Mouse (Mus musculus) CH12.LX (cell line): ENCODE results near the gene Rer1. TPM values are rescaled to one million over a fixed set of nuclear protein-coding genes. Genes with fewer than 3 reads are reported as not detected.

ENCODE experiments used
- DNase-seq: peaks from one replicate; pipeline ENCODE4 v3.0.0-alpha.2; 2013; ENCODE audit errors: extremely low read depth
- H3K27ac ChIP-seq: 2 replicates; pipeline ENCODE4 v1.5.1; 2012; ENCODE audit warnings: low read depth, mild to moderate bottlenecking, control low read depth, moderate library complexity; ENCODE audit not compliant: insufficient read depth
- H3K27me3 ChIP-seq: replicated peaks from 2 replicates; pipeline ENCODE3; 2012; ENCODE audit warnings: inconsistent platforms
- H3K36me3 ChIP-seq, 2 experiments: replicated peaks in 1 of 2; 2 replicates each; pipeline versions ENCODE3 to v1.6.1; 2012; ENCODE audit warnings: inconsistent platforms in 1 of 2, low read length in 1 of 2, mild to moderate bottlenecking in 1 of 2, mixed read lengths in 1 of 2, moderate library complexity in 1 of 2; ENCODE audit not compliant: control insufficient read depth in 1 of 2, insufficient read depth in 1 of 2
- H3K4me1 ChIP-seq, 2 experiments: 2 replicates each; pipeline ENCODE4 v1.6.1; 2012; ENCODE audit warnings: inconsistent platforms in 1 of 2, moderate library complexity in 1 of 2; ENCODE audit not compliant: insufficient read depth in 2 of 2, control insufficient read depth in 1 of 2
- H3K4me2 ChIP-seq: 2 replicates; pipeline ENCODE4 v1.6.1; 2012; ENCODE audit warnings: low read depth, mild to moderate bottlenecking, control low read depth; ENCODE audit not compliant: poor library complexity, insufficient read depth, severe bottlenecking
- H3K4me3 ChIP-seq, 3 experiments: fragments of 150-350 bp in 1 of 3; sonication (generic) in 1 of 3; replicated peaks in 1 of 3; 2 replicates each; pipeline versions ENCODE3 to v1.5.1; 2011 to 2012; ENCODE audit warnings: low read depth in 2 of 3, low read length in 2 of 3, mild to moderate bottlenecking in 2 of 3, moderate library complexity in 2 of 3, control low read depth in 1 of 3, improper control_type of control experiment in 1 of 3, inconsistent platforms in 1 of 3, mixed read lengths in 1 of 3; ENCODE audit not compliant: poor library complexity in 1 of 3
- H3K79me2 ChIP-seq: replicated peaks from 2 replicates; pipeline ENCODE4 v1.6.1; 2012; ENCODE audit warnings: mild to moderate bottlenecking, moderate library complexity; ENCODE audit not compliant: control insufficient read depth, poor library complexity, insufficient read depth, severe bottlenecking; ENCODE audit errors: extremely low read depth
- H3K9ac ChIP-seq: 2 replicates; pipeline ENCODE4 v1.6.1; 2012; ENCODE audit warnings: low read depth, mild to moderate bottlenecking, control low read depth, moderate library complexity; ENCODE audit not compliant: insufficient read depth
- H3K9me3 ChIP-seq: replicated peaks from 2 replicates; pipeline ENCODE3; 2012; ENCODE audit warnings: low read length, inconsistent platforms, mixed read lengths
- BHLHE40 ChIP-seq: IDR thresholded peaks from 2 replicates; pipeline ENCODE4 v1.6.1; 2011; ENCODE audit warnings: mild to moderate bottlenecking, low read depth, low read length, improper control_type of control experiment
- CHD1 ChIP-seq: IDR thresholded peaks from 2 replicates; pipeline ENCODE4 v1.6.1; 2012; ENCODE audit warnings: low read depth, low read length, improper control_type of control experiment, inconsistent platforms
- CHD2 ChIP-seq: IDR thresholded peaks from 2 replicates; pipeline ENCODE4 v1.6.1; 2011; ENCODE audit warnings: low read length, improper control_type of control experiment
- CTCF ChIP-seq, 2 experiments: IDR thresholded peaks in 1 of 2; conservative IDR thresholded peaks in 1 of 2; 2 replicates each; pipeline ENCODE4 v1.5.1; 2011 to 2012; ENCODE audit warnings: low read depth in 2 of 2, low read length in 2 of 2, improper control_type of control experiment in 1 of 2, inconsistent platforms in 1 of 2, mild to moderate bottlenecking in 1 of 2, moderate library complexity in 1 of 2
- E2F4 ChIP-seq: IDR thresholded peaks from 2 replicates; pipeline ENCODE4 v1.6.1; 2011; ENCODE audit warnings: low read depth, low read length, improper control_type of control experiment; ENCODE audit not compliant: insufficient replicate concordance
- ELF1 ChIP-seq: IDR thresholded peaks from 2 replicates; pipeline ENCODE4 v1.6.1; 2014; ENCODE audit warnings: low read depth, mild to moderate bottlenecking, inconsistent platforms, low read length, improper control_type of control experiment
- EP300 ChIP-seq: IDR thresholded peaks from 2 replicates; pipeline ENCODE4 v1.6.1; 2011; ENCODE audit warnings: low read length, improper control_type of control experiment
- ETS1 ChIP-seq: conservative IDR thresholded peaks from 2 replicates; pipeline ENCODE4 v1.6.1; 2012; ENCODE audit warnings: low read depth, mild to moderate bottlenecking, inconsistent platforms, low read length, improper control_type of control experiment, moderate library complexity
- GABPA ChIP-seq: IDR thresholded peaks from 2 replicates; pipeline ENCODE4 v1.6.1; 2012; ENCODE audit warnings: low read depth, low read length, improper control_type of control experiment, inconsistent platforms; ENCODE audit not compliant: insufficient replicate concordance
- HCFC1 ChIP-seq: IDR thresholded peaks from 2 replicates; pipeline ENCODE4 v1.6.1; 2012; ENCODE audit warnings: low read depth, mild to moderate bottlenecking, inconsistent platforms, low read length, improper control_type of control experiment
- IRF4 ChIP-seq: IDR thresholded peaks from 2 replicates; pipeline ENCODE4 v1.6.1; 2014; ENCODE audit warnings: low read depth, mild to moderate bottlenecking, inconsistent platforms, low read length, improper control_type of control experiment
- JUN ChIP-seq: IDR thresholded peaks from 2 replicates; pipeline ENCODE4 v1.6.1; 2011; ENCODE audit warnings: low read depth, mild to moderate bottlenecking, low read length, improper control_type of control experiment, moderate library complexity; ENCODE audit not compliant: insufficient read depth
- JUND ChIP-seq: conservative IDR thresholded peaks from 2 replicates; pipeline ENCODE4 v1.6.1; 2011; ENCODE audit warnings: low read depth, low read length, improper control_type of control experiment
- KAT2A ChIP-seq: IDR thresholded peaks from 2 replicates; pipeline ENCODE4 v1.6.1; 2012; ENCODE audit warnings: low read length, improper control_type of control experiment, inconsistent platforms; ENCODE audit not compliant: insufficient replicate concordance
- MAFK ChIP-seq: IDR thresholded peaks from 2 replicates; pipeline ENCODE4 v1.6.1; 2011; ENCODE audit warnings: low read length, improper control_type of control experiment; ENCODE audit not compliant: insufficient replicate concordance
- MAX ChIP-seq: IDR thresholded peaks from 2 replicates; pipeline ENCODE4 v1.6.1; 2011; ENCODE audit warnings: low read length, improper control_type of control experiment
- MAZ ChIP-seq: IDR thresholded peaks from 2 replicates; pipeline ENCODE4 v1.6.1; 2012; ENCODE audit warnings: low read depth, mild to moderate bottlenecking, inconsistent platforms, low read length, improper control_type of control experiment, moderate library complexity
- MEF2A ChIP-seq: IDR thresholded peaks from 2 replicates; pipeline ENCODE4 v1.6.1; 2014; ENCODE audit warnings: low read depth, mild to moderate bottlenecking, inconsistent platforms, low read length, improper control_type of control experiment, borderline replicate concordance
- MXI1 ChIP-seq: IDR thresholded peaks from 2 replicates; pipeline ENCODE4 v1.6.1; 2011; ENCODE audit warnings: mild to moderate bottlenecking, low read depth, low read length, improper control_type of control experiment
- MYC ChIP-seq: IDR thresholded peaks from 2 replicates; pipeline ENCODE4 v1.6.1; 2011; ENCODE audit warnings: low read depth, mild to moderate bottlenecking, improper control_type of control experiment, low read length
- NELFE ChIP-seq: IDR thresholded peaks from 2 replicates; pipeline ENCODE4 v1.6.1; 2011; ENCODE audit warnings: low read depth, low read length, improper control_type of control experiment
- NRF1 ChIP-seq: IDR thresholded peaks from 2 replicates; pipeline ENCODE4 v1.6.1; 2014; ENCODE audit warnings: low read depth, mild to moderate bottlenecking, inconsistent platforms, low read length, improper control_type of control experiment, moderate library complexity
- POLR2A ChIP-seq: IDR thresholded peaks from 2 replicates; pipeline ENCODE4 v1.6.1; 2011; ENCODE audit warnings: low read depth, mild to moderate bottlenecking, improper control_type of control experiment, low read length
- POLR2AphosphoS2 ChIP-seq: IDR thresholded peaks from 2 replicates; pipeline ENCODE4 v1.6.1; 2011; ENCODE audit warnings: low read depth, low read length, improper control_type of control experiment
- RAD21 ChIP-seq: IDR thresholded peaks from 2 replicates; pipeline ENCODE4 v1.6.1; 2011; ENCODE audit warnings: low read depth, mild to moderate bottlenecking, low read length, improper control_type of control experiment, moderate library complexity
- RCOR1 ChIP-seq: conservative IDR thresholded peaks from 2 replicates; pipeline ENCODE4 v1.6.1; 2012; ENCODE audit warnings: low read depth, mild to moderate bottlenecking, inconsistent platforms, low read length, improper control_type of control experiment
- SMC3 ChIP-seq: IDR thresholded peaks from 2 replicates; pipeline ENCODE4 v1.6.1; 2011; ENCODE audit warnings: low read depth, low read length, improper control_type of control experiment
- TBP ChIP-seq: conservative IDR thresholded peaks from 2 replicates; pipeline ENCODE4 v1.6.1; 2011; ENCODE audit warnings: low read depth, low read length, improper control_type of control experiment
- TCF12 ChIP-seq: IDR thresholded peaks from 2 replicates; pipeline ENCODE4 v1.6.1; 2014; ENCODE audit warnings: low read depth, mild to moderate bottlenecking, inconsistent platforms, low read length, improper control_type of control experiment
- UBTF ChIP-seq: IDR thresholded peaks from 2 replicates; pipeline ENCODE4 v1.6.1; 2012; ENCODE audit warnings: low read depth, mild to moderate bottlenecking, inconsistent platforms, low read length, improper control_type of control experiment, moderate library complexity
- USF1 ChIP-seq: IDR thresholded peaks from 2 replicates; pipeline ENCODE4 v1.6.1; 2014; ENCODE audit warnings: low read depth, mild to moderate bottlenecking, inconsistent platforms, low read length, improper control_type of control experiment
- USF2 ChIP-seq: conservative IDR thresholded peaks from 2 replicates; pipeline ENCODE4 v1.6.1; 2011; ENCODE audit warnings: low read depth, low read length, improper control_type of control experiment
- ZC3H11A ChIP-seq: IDR thresholded peaks from 2 replicates; pipeline ENCODE4 v1.6.1; 2012; ENCODE audit warnings: low read depth, mild to moderate bottlenecking, inconsistent platforms, low read length, improper control_type of control experiment
- ZKSCAN1 ChIP-seq: IDR thresholded peaks from 2 replicates; pipeline ENCODE4 v1.6.1; 2012; ENCODE audit warnings: low read depth, inconsistent platforms, low read length, improper control_type of control experiment, borderline replicate concordance
- ZMIZ1 ChIP-seq: IDR thresholded peaks from 2 replicates; pipeline ENCODE4 v1.6.1; 2012; ENCODE audit warnings: low read depth, mild to moderate bottlenecking, inconsistent platforms, low read length, improper control_type of control experiment
- ZNF384 ChIP-seq: IDR thresholded peaks from 2 replicates; pipeline ENCODE4 v1.6.1; 2012; ENCODE audit warnings: low read depth, low read length, improper control_type of control experiment, inconsistent platforms
- dilution Hi-C: fragments of 300-500 bp; cut with MboI; formaldehyde crosslinking; loops from 2 replicates; pipeline ENCODE4 v1.14.3; 2020; ENCODE audit warnings: low sequenced_read_pairs; ENCODE audit not compliant: extremely low pct_unique_long_range_greater_than_20kb, extremely low pct_ligation_motif_present
- in situ Hi-C: fragments of 300-500 bp; cut with MboI; formaldehyde crosslinking; loops from 3 replicates; pipeline ENCODE4 v1.14.3; 2019; ENCODE audit warnings: low sequenced_read_pairs, low pct_ligation_motif_present, low pct_unique_long_range_greater_than_20kb, mixed read lengths
- polyA plus RNA-seq: library from polyadenylated mRNA; unstranded; fragments of >175 nt; gene quantifications from 2 replicates; pipeline ENCODE4 v1.2.1, GENCODE M21; 2012; ENCODE audit warnings: low read depth; ENCODE audit not compliant: insufficient read length
- total RNA-seq, 2 experiments: library from RNA; depleted of rRNA; stranded (reverse); fragments of 300-350 nt in 1 of 2; fragments of >200 nt in 1 of 2; gene quantifications; 2 replicates each; pipeline ENCODE4 v1.2.3; 2012 to 2014

Gene Rer1
- total and polyA plus RNA-seq, 3 experiments = 126 to 221 (median 135) TPM

- TF ChIP-seq TBP = no peak
Observed at GRCm38 (mm10) chr4:155065970-155066833, 20.0 kb downstream of the Rer1 start (continued).

DNA sequence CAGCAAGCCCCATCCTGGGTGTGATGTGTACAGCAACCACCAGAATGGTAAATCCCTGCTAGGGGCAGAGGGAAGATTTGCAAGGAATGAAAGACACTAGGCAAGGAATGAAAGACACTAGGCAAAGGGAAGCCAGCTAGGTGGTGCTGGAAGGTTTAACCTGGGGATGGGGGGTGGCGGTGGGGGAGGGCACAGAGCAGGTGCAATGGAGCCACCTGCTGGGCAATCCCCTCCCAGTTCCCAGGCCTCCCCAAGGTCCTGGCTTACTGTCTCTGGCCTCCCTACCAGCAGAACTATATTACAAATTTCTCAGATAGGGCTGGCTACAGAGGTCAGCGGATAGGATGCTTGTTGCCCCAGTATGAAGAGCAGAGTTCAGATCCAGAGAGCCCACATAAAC, 21.7 kb downstream of the Rer1 start:
- Histone ChIP-seq H3K27ac (no peak overlapping the region), H3K9me3 (no peaks in the 10 kb centered on the region), H3K4me1 (peaks cover 3 to 21% of the 10 kb centered on the region in 2 experiments; a peak in 3 of 4 replicates), H3K4me3 (no peak overlapping the region), H3K9ac (no peak overlapping the region), H3K4me2 (no peak overlapping the region), H3K27me3 (peaks cover 48% of the 10 kb centered on the region), H3K36me3 (peaks cover 13 to 15% of the 10 kb centered on the region in 2 experiments), H3K79me2 (0 out of 2 replicates have a peak, but pooled peaks cover 3% of the 10 kb centered on the region)
- TF ChIP-seq JUND = no peak
- TF ChIP-seq ZMIZ1 = no peak
- TF ChIP-seq SMC3 = peak; percentile 61
- no peak for TF ChIP-seq MAX
- no peak for TF ChIP-seq GABPA
- no peak for TF ChIP-seq NELFE
- TF ChIP-seq USF1 = no peak
- no peak for TF ChIP-seq ZKSCAN1
- TF ChIP-seq ETS1 = no peak
- TF ChIP-seq RAD21 = peak; percentile 33
- TF ChIP-seq USF2 = no peak
- no peak for TF ChIP-seq BHLHE40
- no peak for TF ChIP-seq POLR2AphosphoS2
- peak; percentile 53; the same call in 1 of the 2 replicates for TF ChIP-seq CHD2
- TF ChIP-seq ZC3H11A = no peak
- TF ChIP-seq MAZ = no peak
- no peak for TF ChIP-seq ELF1
- no peak for TF ChIP-seq HCFC1
- TF ChIP-seq POLR2A = no peak
- peak in 1 of 2 experiments; percentile 62; a peak in 2 of 4 replicates for TF ChIP-seq CTCF (conservative IDR thresholded peaks at IDR 0.05 in 1 of 2, IDR thresholded peaks at IDR 0.05 in 1 of 2; ENCODE audit: low read depth in 2 of 2, low read length in 2 of 2)
- no peak for TF ChIP-seq MYC
- TF ChIP-seq EP300 = no peak
- no peak for TF ChIP-seq MEF2A
- TF ChIP-seq TCF12 = no peak
- no peak for TF ChIP-seq E2F4
- TF ChIP-seq CHD1 = no peak
- TF ChIP-seq MAFK = no peak
- TF ChIP-seq JUN = no peak
- no peak for TF ChIP-seq MXI1
- no peak for TF ChIP-seq UBTF
- no peak for TF ChIP-seq RCOR1
- no peak for TF ChIP-seq ZNF384
- TF ChIP-seq KAT2A = no peak
- no peak for TF ChIP-seq IRF4
- TF ChIP-seq NRF1 = no peak
- in situ Hi-C loops = no loop called here
- dilution Hi-C loops = no loop called here
- DNase-seq = no peak
